Comparison of ENCODE assay signal across 17 mouse cellular contexts in the genomic region with DNA sequence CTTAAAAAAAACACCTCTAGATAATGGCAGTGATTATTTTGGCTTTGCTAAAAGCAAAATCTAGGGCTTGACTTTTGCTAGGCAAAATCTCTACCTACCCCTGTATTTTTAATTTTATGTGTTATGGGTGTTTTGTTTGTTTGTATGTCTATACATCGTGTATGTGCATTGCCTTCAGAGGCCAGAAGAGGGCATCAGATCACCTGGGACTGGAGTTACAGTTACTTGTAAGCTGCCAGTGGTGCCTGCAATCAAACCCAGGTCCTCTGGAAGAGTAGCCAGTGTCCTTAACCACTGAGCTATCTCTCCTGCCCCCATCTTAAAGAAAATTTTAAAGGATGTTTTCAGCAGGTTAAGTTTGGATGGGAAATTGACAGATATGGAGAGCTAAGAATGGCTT. TPM values are rescaled to one million over a fixed set of nuclear protein-coding genes. Genes with fewer than 3 reads are reported as not detected.
A peak's percentile ranks its signal among the peaks of the same experiment; 100 is the strongest.
DNase-seq lines count a peak whose midpoint lies in the region; ATAC-seq and TF ChIP-seq lines count a peak whose summit lies in the region.
"Had no signal": no experiment of that assay in that cellular context is flagged by ENCODE, and none has a peak within 500 bp of the region (broad histone marks: within the 10 kb centered on the region; RNA-seq: fewer than 3 reads in every experiment).

No protein-coding gene starts in this region.

- H3K4me1 ChIP-seq in liver, postnatal 0 days (ENCODE audit: insufficient read depth), result peaks cover 14% of the 10 kb centered on the region

- ATAC-seq in liver, postnatal 0 days, result no peak

- no peak overlapping the region for H3K27ac ChIP-seq in liver, postnatal 0 days (ENCODE audit: low read depth)
- H3K27ac ChIP-seq: embryonic facial prominence, embryonic 12.5 days; forebrain, embryonic 12.5 days; heart, embryonic 15.5 days; hindbrain, embryonic 15.5 days; limb, embryonic 10.5 days had no signal

- H3K27me3 ChIP-seq in liver, postnatal 0 days (ENCODE audit: insufficient read depth, low read length), result no peaks in the 10 kb centered on the region
- H3K27me3 ChIP-seq: embryonic facial prominence, embryonic 12.5 days; forebrain, embryonic 12.5 days; heart, embryonic 15.5 days; hindbrain, embryonic 15.5 days had no signal

- whole genome bisulfite sequencing in liver, postnatal 0 days (ENCODE audit: insufficient replicate concordance), result 88% methylated on average over 1 of the region's 1 CpGs

- TF ChIP-seq CTCF in liver, postnatal 0 days (IDR thresholded peaks at IDR 0.05; ENCODE audit: low read depth), result peak; percentile 53
- peak; percentile 12; the same call in 1 of the 2 replicates for TF ChIP-seq CTCF in brain, embryonic 14.5 days (IDR thresholded peaks at IDR 0.05; ENCODE audit: borderline replicate concordance, extremely low read depth, insufficient read depth, insufficient read length)

- intact Hi-C loops in heart, postnatal 25 days (cut with DNase I), result no loop called here

- H3K4me3 ChIP-seq in liver, postnatal 0 days (ENCODE audit: low read depth, low read length), result no peak overlapping the region
- H3K4me3 ChIP-seq: embryonic facial prominence, embryonic 12.5 days; forebrain, embryonic 12.5 days; heart, embryonic 15.5 days; hindbrain, embryonic 15.5 days; limb, embryonic 10.5 days; myocyte had no signal

- no peak overlapping the region for H3K4me2 ChIP-seq in liver, postnatal 0 days (ENCODE audit: low read depth, low read length)
- H3K4me2 ChIP-seq: embryonic facial prominence, embryonic 12.5 days; forebrain, embryonic 12.5 days; heart, embryonic 15.5 days; hindbrain, embryonic 15.5 days had no signal

- H3K36me3 ChIP-seq in liver, postnatal 0 days (replicated peaks; ENCODE audit: insufficient read depth, low read length), result peaks cover 66% of the 10 kb centered on the region

- DNase-seq in heart, adult 11 months, result peak; percentile 69
- no peak for DNase-seq in heart, postnatal 25 days (ENCODE audit: low spot score)
- DNase-seq in liver, postnatal 0 days, result no peak
- DNase-seq in liver, result no peak
- DNase-seq in CD4-positive helper T cell, adult 2 months (ENCODE audit: low read depth, low spot score), result peak; percentile 16
- no peak for DNase-seq in brain, embryonic 14.5 days (ENCODE audit: low read depth)
- DNase-seq in cerebellum, adult 8-10 months, result no peak
- no peak for DNase-seq in right cerebral cortex, postnatal 14 days
- DNase-seq: cerebellum, postnatal 10 days; gastrocnemius, postnatal 25 days; thymus, adult 18-20 months had no signal

- no peak overlapping the region for H3K9ac ChIP-seq in liver, postnatal 0 days (replicated peaks)
- H3K9ac ChIP-seq: embryonic facial prominence, embryonic 12.5 days; forebrain, embryonic 12.5 days; heart, embryonic 15.5 days; hindbrain, embryonic 15.5 days had no signal

- no peak for TF ChIP-seq EP300 in liver, postnatal 0 days (IDR thresholded peaks at IDR 0.05; ENCODE audit: low read depth)

- TF ChIP-seq POLR2A in brain, embryonic 14.5 days (IDR thresholded peaks at IDR 0.05; ENCODE audit: borderline replicate concordance, extremely low read depth, insufficient read depth, insufficient read length, poor library complexity, severe bottlenecking), result no peak

- H3K9me3 ChIP-seq in liver, postnatal 0 days (ENCODE audit: low read length), result no peaks in the 10 kb centered on the region
- H3K9me3 ChIP-seq: embryonic facial prominence, embryonic 12.5 days; forebrain, embryonic 12.5 days; heart, embryonic 15.5 days; hindbrain, embryonic 15.5 days; limb, embryonic 10.5 days had no signal

RNA-seq across cellular contexts. Expression of gene Sdhaf2, which starts 4.1 kb away (rescaled TPM):
- 10 to 100 TPM; 71.6 to 72.2 TPM for total RNA-seq in heart, postnatal 25 days (2021)
- 23.6 and 25.4 TPM in 2 replicates for polyA plus RNA-seq in liver, postnatal 0 days (2015; fragmentation: Nextera tagmentation; extraction: Ambion mirVana)
- polyA plus RNA-seq in brain, embryonic 14.5 days (2012; rRNA removed), result 45.3 and 49.9 TPM in 2 replicates

RNA-seq across cellular contexts. Expression of gene Cpsf7, which starts 5.0 kb away (rescaled TPM):
- total RNA-seq in heart, postnatal 25 days (2021), result 10 to 100 TPM; 24.8 to 28.4 TPM
- 8.5 and 9.1 TPM in 2 replicates for polyA plus RNA-seq in liver, postnatal 0 days (2015; fragmentation: Nextera tagmentation; extraction: Ambion mirVana)
- 116 and 131 TPM in 2 replicates for polyA plus RNA-seq in brain, embryonic 14.5 days (2012; rRNA removed)

RNA-seq across cellular contexts. Expression of gene Tmem216, which starts 26.0 kb away (rescaled TPM):
- 1 to 10 TPM; 4.1 to 4.6 TPM for total RNA-seq in heart, postnatal 25 days (2021)
- 11.7 and 13.0 TPM in 2 replicates for polyA plus RNA-seq in liver, postnatal 0 days (2015; fragmentation: Nextera tagmentation; extraction: Ambion mirVana)
- 40.9 and 74.9 TPM in 2 replicates for polyA plus RNA-seq in brain, embryonic 14.5 days (2012; rRNA removed)

RNA-seq across cellular contexts. Expression of gene Cyb561a3, which starts 46.9 kb away (rescaled TPM):
- total RNA-seq in heart, postnatal 25 days (2021), result 1 to 10 TPM; 9.5 to 10.0 TPM
- polyA plus RNA-seq in liver, postnatal 0 days (2015; fragmentation: Nextera tagmentation; extraction: Ambion mirVana), result 18.5 and 19.0 TPM in 2 replicates
- polyA plus RNA-seq in brain, embryonic 14.5 days (2012; rRNA removed), result 21.2 and 27.5 TPM in 2 replicates

RNA-seq across cellular contexts. Expression of gene Tmem138, which starts 47.1 kb away (rescaled TPM):
- 1 to 10 TPM; 2.9 to 3.0 TPM for total RNA-seq in heart, postnatal 25 days (2021)
- 8.2 and 8.4 TPM in 2 replicates for polyA plus RNA-seq in liver, postnatal 0 days (2015; fragmentation: Nextera tagmentation; extraction: Ambion mirVana)
- 31.0 and 39.4 TPM in 2 replicates for polyA plus RNA-seq in brain, embryonic 14.5 days (2012; rRNA removed)

Comparison
In these comparisons a context has a peak if more than half of its experiments do, and no peak if none do; other contexts are left out.
1. DNase-seq: peak in heart, adult 11 months (single experiment) and CD4-positive helper T cell, adult 2 months (single experiment); none in heart, postnatal 25 days (single experiment), liver, postnatal 0 days (single experiment), liver (single experiment), brain, embryonic 14.5 days (single experiment), cerebellum, adult 8-10 months (single experiment) and right cerebral cortex, postnatal 14 days (single experiment).
2. RNA of gene Cpsf7, which starts 5.0 kb away (polyA plus RNA-seq): 116 to 131 TPM in brain, embryonic 14.5 days; 8.5 to 9.1 TPM in liver, postnatal 0 days; every median in the first group is over 10 times any median in the second.